Mouse (Mus musculus) CH12.LX (cell line): ENCODE measurements around the gene Utp11.
A peak's percentile ranks its signal among the peaks of the same experiment; 100 is the strongest.

ENCODE experiments used
- BHLHE40 ChIP-seq: IDR thresholded peaks from 2 replicates; pipeline ENCODE4 v1.6.1; 2011; ENCODE audit warnings: mild to moderate bottlenecking, low read depth, low read length, improper control_type of control experiment
- CTCF ChIP-seq, 2 experiments: IDR thresholded peaks in 1 of 2; conservative IDR thresholded peaks in 1 of 2; 2 replicates each; pipeline ENCODE4 v1.5.1; 2011 to 2012; ENCODE audit warnings: low read depth in 2 of 2, low read length in 2 of 2, improper control_type of control experiment in 1 of 2, inconsistent platforms in 1 of 2, mild to moderate bottlenecking in 1 of 2, moderate library complexity in 1 of 2
- ELF1 ChIP-seq: IDR thresholded peaks from 2 replicates; pipeline ENCODE4 v1.6.1; 2014; ENCODE audit warnings: low read depth, mild to moderate bottlenecking, inconsistent platforms, low read length, improper control_type of control experiment
- EP300 ChIP-seq: IDR thresholded peaks from 2 replicates; pipeline ENCODE4 v1.6.1; 2011; ENCODE audit warnings: low read length, improper control_type of control experiment
- IRF4 ChIP-seq: IDR thresholded peaks from 2 replicates; pipeline ENCODE4 v1.6.1; 2014; ENCODE audit warnings: low read depth, mild to moderate bottlenecking, inconsistent platforms, low read length, improper control_type of control experiment
- JUND ChIP-seq: conservative IDR thresholded peaks from 2 replicates; pipeline ENCODE4 v1.6.1; 2011; ENCODE audit warnings: low read depth, low read length, improper control_type of control experiment
- MAFK ChIP-seq: IDR thresholded peaks from 2 replicates; pipeline ENCODE4 v1.6.1; 2011; ENCODE audit warnings: low read length, improper control_type of control experiment; ENCODE audit not compliant: insufficient replicate concordance
- MXI1 ChIP-seq: IDR thresholded peaks from 2 replicates; pipeline ENCODE4 v1.6.1; 2011; ENCODE audit warnings: mild to moderate bottlenecking, low read depth, low read length, improper control_type of control experiment
- MYC ChIP-seq: IDR thresholded peaks from 2 replicates; pipeline ENCODE4 v1.6.1; 2011; ENCODE audit warnings: low read depth, mild to moderate bottlenecking, improper control_type of control experiment, low read length
- POLR2A ChIP-seq: IDR thresholded peaks from 2 replicates; pipeline ENCODE4 v1.6.1; 2011; ENCODE audit warnings: low read depth, mild to moderate bottlenecking, improper control_type of control experiment, low read length
- POLR2AphosphoS2 ChIP-seq: IDR thresholded peaks from 2 replicates; pipeline ENCODE4 v1.6.1; 2011; ENCODE audit warnings: low read depth, low read length, improper control_type of control experiment
- ZC3H11A ChIP-seq: IDR thresholded peaks from 2 replicates; pipeline ENCODE4 v1.6.1; 2012; ENCODE audit warnings: low read depth, mild to moderate bottlenecking, inconsistent platforms, low read length, improper control_type of control experiment
- ZMIZ1 ChIP-seq: IDR thresholded peaks from 2 replicates; pipeline ENCODE4 v1.6.1; 2012; ENCODE audit warnings: low read depth, mild to moderate bottlenecking, inconsistent platforms, low read length, improper control_type of control experiment
- ZNF384 ChIP-seq: IDR thresholded peaks from 2 replicates; pipeline ENCODE4 v1.6.1; 2012; ENCODE audit warnings: low read depth, low read length, improper control_type of control experiment, inconsistent platforms

GRCm38 (mm10) chr4:124701052-124701845 lies 7.8 kb upstream of the Utp11 start:
- TF ChIP-seq POLR2AphosphoS2 (no peak), CTCF (conservative IDR thresholded peaks at IDR 0.05 in 1 of 2, IDR thresholded peaks at IDR 0.05 in 1 of 2; ENCODE audit: low read depth in 2 of 2, low read length in 2 of 2) (no peak), POLR2A (0 out of 2 replicates have a peak, but pooled peaks have one; percentile 31), ZNF384 (no peak), ZC3H11A (no peak), IRF4 (no peak), BHLHE40 (no peak), MAFK (no peak), EP300 (no peak), MYC (no peak), ZMIZ1 (no peak), MXI1 (no peak), JUND (no peak), ELF1 (no peak)
